Mouse (Mus musculus) thymus, postnatal 25 days (tissue): ENCODE results near the gene Hoxa10.
A peak's percentile ranks its signal among the peaks of the same experiment; 100 is the strongest.

ENCODE experiments used
- DNase-seq: peaks from one replicate; pipeline ENCODE4 v3.0.0; 2022

Hoxa10 gene

DNA sequence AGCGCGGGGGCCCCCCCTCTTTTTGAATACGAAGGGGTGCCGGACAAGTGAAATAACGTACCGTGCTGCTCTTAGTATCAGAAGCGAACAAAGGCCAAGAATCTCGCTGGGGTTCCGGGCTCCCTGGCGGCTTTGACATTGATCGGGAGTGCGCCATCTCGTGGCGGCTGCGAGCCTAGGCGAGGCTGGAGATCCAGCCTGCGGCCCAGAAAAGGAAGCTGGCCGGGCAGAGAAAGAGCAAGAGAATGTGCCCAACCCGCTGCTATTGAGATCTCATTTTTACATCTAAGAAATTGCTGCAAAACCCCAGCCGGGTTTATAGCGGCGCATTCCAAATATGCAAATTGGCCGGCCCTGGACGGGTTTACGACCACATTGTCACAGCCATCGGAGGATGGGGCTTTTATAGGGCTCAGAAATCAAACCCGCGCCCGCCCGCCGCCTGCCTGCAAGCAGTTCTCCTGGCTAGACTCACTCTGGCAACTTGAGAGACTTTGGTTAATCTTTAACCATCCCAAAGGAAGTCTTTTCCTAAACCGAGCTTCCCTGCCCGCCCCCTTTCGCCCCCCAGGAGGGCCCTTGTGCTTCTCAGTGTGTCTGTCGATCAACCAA is at the start of gene Hoxa10:
Hoxa10 (minus strand) TSS at position 466 of the 612 bp plus-strand sequence.
- peak; percentile 81 for DNase-seq

DNA sequence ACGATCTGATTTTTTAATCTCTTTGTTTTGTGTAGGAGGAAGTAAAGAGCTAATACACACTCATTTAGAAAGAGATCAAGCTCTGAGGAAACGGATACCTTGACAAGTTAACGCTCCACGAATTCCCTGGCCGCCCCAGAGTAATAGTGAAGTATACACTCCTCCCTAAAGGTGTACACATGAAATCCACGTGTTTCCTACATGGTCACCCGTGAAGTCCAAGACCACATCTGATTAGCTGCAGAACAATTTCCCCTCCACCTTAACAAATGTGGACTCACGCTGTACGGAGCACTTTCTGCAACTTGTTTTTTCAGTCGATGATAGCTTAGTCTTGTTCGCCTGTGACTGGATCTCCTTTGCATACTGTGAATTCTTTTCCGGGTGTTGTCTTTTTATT is 49.5 kb upstream of the Hoxa10 start:
- DNase-seq, result no peak

DNA sequence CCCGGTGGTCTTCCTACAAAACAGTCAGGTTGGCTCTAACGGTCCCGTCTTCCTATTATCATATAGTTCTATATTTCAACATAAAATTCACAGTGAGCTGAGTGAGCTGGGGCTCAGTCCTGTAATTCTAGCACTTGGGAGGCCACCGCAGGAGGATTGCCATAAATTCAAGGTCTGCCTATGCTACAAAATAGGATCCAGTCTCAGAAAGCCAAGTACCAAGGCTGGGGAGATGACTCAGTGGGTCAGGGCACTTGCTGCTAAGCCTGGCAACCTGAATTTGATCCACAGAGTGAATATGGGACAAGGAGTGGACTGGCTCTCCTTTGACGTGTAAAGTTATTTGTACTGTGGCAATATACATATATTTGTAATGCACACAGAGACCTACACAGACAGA is 43.2 kb upstream of the Hoxa10 start:
- DNase-seq, result no peak

GRCm38 (mm10) chr6:52281084-52281483 is 40.4 kb upstream of the Hoxa10 start:
- no peak for DNase-seq

DNA sequence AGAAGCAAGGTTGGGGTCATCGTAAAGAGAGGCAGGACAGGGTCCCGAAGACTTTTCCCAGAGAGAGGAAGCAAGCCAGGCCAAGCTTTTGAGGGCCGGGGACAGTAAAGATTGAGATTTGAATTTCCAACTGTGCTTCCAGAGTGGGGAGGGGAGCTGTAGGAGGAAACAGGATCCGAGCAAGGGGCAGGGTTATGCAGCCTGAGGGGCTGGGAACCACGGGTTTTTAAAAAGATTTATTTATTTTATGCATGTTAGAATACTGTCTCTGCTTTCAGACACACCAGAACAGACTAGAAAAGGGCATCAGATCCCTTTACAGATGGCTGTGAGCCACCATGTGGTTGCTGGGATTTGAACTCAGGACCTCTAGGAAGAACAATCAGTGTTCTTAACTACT is 36.3 kb upstream of the Hoxa10 start:
- no peak for DNase-seq

- no peak for DNase-seq
Observed at GRCm38 (mm10) chr6:52276382-52276781, 35.7 kb upstream of the Hoxa10 start.

DNA sequence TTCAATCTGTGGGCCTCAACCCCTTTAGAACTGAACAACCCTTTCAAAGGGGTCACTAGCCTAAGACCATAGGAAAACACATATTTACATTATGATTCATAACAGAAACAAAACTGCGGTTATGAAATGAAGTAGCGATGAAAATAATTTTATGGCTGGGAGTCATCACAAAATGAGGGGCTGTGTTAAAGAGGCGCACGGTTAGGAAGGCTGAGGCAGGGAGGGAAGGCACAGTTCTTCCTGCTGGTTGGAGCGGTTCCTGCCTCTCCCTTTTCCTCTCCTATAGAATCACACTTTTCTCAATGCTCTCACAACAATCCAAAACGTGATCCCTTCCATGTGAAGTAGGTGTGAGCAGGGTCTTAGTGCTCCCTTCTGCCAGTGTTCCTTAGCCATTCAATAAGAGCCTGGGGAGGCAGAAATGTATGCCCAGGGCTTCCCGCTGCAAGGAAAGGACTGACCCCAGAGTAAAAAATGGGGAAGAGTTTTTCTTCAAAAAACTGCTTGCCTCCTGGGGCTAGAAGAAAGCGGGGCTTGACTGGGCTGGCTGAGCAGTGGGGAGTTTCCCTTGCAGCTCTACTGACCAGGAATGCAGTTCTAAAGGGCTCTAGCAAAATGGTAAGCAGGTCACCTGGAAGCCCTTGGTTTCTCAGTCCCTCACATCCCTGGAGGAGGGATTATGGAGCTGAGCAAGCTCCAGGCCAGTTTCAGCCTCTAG is 35.1 kb upstream of the Hoxa10 start:
- no peak for DNase-seq

- no peak for DNase-seq
Observed at GRCm38 (mm10) chr6:52274576-52274975, 33.9 kb upstream of the Hoxa10 start.

- no peak for DNase-seq
Observed at GRCm38 (mm10) chr6:52273656-52274280, 33.1 kb upstream of the Hoxa10 start.

DNA sequence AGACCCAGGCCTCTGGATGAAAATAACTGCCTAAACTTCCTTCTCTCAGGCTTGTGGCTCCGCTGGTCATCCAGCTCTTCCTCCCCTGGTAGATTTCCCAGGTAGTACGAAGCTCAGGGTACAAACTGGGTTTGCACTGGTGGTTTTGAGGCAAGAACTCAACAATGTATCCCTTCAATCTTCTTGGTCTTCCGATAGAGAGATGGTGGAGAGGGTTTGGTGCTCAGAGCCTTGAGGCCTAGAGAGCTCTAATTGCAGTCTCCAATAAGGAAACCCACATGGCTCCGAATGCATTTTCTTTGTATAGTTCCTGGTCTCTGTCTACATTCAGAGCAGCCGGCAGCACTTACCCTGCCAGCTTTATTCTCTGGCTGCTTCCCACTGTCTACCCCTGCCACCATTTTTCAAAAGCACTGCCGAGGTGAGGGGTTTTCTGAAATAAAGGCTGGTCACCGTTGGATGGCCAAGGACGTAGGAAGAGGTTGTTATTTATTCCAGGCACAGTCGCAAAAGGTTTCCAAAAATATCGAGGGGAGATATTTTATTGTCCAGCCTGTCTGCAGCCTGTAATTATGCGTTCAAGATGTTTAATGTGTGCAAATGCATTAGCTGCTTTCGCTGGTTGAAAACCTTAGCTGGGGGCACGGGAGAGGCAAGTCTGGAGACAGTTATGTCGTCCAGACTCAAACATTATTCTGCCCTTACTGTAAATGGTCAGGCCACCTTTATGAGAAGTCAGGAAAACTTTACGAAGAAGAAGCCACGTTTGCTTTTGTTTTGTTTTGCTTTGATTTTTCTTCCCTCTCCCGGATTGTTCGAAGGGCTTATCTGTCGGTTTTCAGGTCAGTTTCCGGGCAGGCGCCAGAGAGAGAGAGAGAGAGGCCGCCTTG is 32.4 kb upstream of the Hoxa10 start:
- DNase-seq, result no peak

DNA sequence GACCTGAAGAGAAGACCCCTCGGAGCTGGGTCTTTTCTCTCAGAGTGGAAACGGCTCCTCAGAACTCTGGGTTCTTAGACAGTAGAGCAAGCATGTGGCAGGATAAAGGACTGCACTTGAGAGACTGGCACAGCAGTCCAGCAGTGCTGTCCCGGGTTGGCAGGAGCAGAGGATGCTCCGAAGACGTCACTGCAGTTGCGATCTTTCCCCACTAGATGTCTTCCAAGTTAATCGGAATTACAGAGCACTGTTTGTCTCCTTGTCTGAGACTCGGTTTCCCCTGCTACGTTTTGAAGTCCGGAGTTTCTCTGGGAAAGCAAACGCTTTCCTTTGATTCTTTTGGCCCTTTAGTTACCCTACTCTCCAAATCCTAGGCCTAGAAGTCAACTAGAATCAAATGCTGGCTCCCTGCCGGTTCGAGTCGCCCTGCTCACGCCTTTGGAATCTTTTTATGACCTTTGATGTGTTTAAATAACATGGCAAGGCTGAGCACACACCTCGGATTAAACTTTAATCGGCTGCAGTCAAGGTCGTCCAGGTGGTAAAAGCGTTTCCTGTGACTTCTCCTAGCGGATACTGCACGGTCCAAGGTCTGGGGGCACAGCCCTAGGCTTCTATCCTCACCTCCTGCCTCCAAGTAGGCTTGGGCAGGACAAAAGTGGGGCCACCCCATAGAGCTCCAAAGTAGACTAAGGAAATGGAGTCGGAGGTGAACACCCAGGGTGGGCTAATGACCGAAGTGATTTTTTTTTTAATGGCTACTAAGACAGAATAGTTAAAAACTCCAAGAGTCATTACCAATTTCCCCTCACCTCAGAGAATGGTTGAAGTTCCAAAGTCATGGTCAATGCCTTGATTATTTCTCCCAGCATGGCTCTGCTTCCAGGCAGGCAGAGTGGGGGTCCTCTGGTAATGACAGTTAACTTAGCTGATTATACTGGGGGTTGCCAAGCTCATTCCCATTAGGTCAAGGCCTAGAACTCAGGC is 30.1 kb upstream of the Hoxa10 start:
- DNase-seq, result peak; percentile 57

- no peak for DNase-seq
Observed at GRCm38 (mm10) chr6:52268756-52269155, 28.1 kb upstream of the Hoxa10 start.

DNA sequence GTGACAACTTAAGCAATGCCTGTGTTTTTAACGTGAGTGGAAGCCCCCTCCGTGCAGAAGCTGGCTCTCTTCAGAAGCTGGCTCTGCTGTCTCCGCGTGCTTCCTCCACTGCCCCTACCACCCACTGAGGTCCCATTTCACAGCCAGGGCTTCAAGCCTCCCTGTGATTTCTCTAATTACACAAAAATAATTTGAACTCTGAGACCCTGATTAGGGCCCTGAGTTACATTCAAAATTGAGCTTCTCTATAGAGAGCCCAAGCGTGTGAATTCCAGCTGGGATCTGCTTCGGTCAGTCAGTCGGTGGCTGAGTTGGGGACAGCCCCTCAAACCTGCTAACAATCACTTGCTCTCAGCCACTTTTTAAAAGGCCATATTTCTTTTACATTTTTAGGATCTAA is 27.7 kb upstream of the Hoxa10 start:
- no peak for DNase-seq

- DNase-seq, result no peak
Observed at GRCm38 (mm10) chr6:52267691-52268090, 27.0 kb upstream of the Hoxa10 start.

DNA sequence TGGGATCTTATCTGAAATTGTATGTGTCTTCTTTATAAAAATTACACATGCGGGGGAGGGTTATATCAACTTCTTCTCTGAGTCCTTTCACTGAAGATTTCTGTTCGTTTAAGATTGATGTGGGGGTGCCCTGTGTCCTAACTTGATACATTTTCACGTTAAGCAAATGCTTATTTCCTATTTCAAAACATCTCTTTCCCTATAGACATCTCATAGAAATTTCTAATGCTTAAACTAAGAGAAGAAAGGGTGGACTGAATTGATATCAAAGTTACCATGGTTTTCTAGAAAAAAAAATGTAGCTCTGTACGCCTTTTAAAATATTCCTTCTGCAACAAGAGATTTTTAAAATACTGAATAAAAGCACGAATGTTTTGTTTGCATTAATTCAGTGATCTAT is 26.6 kb upstream of the Hoxa10 start:
- no peak for DNase-seq

DNA sequence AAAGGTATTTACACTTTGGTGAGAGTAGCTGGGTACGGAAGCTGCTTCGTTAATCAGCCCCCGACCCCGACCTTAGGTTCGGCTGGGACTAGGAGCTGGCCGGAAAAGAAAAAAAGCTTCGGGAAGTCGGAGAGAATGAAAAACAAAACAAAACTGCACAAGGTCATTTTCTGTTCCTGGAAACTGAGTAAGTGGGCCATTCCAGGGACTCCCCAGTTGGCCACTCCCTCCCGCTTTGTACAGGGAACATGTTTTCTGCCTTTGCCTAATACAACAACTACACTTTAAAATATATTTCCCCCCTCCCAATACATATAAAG is 26.0 kb upstream of the Hoxa10 start:
- DNase-seq, result no peak

GRCm38 (mm10) chr6:52265913-52266665 is 25.4 kb upstream of the Hoxa10 start:
- DNase-seq, result no peak

DNA sequence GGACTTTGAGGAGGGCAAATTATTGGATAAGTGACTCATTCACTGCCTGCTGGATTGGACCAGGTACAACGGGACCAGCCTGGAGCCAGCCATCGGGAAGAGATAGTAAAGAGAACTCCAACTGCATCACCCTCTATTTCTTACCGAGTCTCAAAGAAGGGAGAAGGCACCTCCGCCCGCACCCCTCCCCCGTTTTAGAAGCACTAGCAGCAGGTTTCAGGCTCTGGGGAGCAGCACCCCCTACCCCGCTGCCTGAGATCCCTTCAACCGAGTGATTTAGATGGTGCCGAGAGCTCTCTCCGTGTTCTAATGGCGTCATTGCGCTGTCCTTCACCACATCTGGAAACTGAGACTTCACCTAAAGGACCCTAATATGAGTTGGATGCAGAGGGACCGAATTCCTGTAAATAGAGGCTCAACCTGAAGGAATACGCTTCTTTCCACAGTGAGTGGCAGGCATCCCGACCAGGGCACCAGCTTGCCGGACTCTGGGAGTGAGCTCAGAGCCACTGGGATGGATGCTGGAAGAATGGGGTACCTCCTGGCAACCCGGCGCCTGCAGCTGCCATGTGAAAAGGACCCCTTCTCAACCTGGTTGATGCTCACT is 24.8 kb upstream of the Hoxa10 start:
- DNase-seq, result no peak

DNA sequence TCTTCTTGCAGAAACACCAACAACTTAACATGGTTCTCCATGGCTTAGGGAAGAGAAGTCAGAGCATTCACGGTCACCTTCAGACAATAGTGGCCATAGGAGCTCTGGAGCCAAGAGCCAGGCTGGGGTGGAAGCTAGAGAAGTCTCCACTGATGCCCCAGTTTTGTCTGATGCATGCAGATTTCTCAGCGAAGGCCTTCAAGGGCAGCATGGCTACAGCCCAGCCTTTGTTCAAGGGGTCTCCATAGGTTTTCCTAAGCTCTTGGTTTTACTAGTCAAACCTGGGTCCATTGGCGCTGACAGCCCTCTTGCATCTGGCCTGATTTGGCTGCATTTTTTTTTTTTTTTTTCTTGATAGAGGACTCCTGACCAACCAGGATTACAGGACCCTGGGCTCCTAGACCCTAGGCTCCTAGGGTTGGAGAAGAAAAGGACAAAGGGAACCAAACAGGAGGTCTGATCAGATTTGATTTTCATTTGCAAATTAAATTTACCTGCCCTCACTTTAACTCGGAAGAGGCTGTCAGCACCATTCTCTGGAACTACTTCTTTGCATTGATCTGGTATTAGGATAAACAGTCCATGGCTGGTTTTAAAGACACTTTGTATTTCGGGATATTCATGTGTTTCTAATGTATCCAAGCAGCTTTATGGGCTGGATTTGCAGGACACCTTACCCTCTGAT is 23.6 kb upstream of the Hoxa10 start:
- DNase-seq, result no peak

- DNase-seq, result no peak
Observed at GRCm38 (mm10) chr6:52263321-52263585, 22.6 kb upstream of the Hoxa10 start.
